Mouse (Mus musculus) ZHBTc4 (cell line): ENCODE results near the gene Gnai2.

Experiments
- DNase-seq: peaks from one replicate; pipeline ENCODE4 v3.0.0-alpha.2; 2011; ENCODE audit warnings: low read depth, low spot score

Gene Gnai2

DNA sequence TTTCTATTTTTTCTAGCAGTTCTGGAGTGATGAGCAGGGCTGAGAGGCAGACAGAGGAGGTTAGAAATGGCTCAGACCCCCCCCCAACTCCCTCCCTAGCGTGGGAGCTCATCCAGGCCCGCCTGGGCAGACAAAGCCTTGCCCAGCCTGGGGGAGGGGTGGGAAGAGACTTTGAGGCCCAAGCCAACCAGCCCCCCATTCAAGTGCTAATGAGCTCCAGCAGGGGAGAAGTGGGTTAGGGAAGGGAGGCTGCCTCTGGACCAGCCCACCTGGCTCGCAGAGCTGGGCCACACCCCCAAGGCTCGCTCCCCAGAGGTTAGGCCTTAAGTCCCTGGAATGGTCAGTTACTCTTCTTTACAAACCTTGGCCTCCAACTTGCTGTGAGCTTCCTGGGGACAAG lies 4.6 kb downstream of the Gnai2 start:
- DNase-seq, result peak; percentile 98

DNA sequence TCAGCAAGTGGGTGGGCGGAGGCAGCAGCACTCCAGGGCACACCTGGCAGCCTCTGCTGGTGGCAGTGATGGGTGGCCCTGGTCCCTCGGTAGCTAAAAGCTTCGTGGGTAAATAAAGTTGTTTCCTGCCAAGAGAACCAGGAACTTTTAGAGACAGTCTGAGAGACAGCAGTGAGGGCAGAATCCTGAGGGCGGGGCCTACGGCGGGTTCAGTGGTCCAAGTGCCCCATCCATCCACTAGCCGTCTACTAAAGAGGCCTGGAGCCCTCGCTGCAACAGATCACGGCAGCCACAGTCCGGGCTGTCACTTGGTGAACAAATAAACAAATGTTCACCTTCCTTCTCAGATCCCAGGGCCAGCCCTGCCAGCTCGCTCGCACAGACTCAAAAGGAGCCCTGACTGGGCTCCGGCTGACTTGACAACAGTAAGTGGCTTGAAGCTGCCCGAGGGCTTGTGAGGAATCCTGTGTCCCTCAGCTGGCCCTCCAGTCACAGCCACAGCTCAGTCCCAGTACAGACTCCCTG lies 5.2 kb downstream of the Gnai2 start:
- peak; percentile 50 for DNase-seq

DNA sequence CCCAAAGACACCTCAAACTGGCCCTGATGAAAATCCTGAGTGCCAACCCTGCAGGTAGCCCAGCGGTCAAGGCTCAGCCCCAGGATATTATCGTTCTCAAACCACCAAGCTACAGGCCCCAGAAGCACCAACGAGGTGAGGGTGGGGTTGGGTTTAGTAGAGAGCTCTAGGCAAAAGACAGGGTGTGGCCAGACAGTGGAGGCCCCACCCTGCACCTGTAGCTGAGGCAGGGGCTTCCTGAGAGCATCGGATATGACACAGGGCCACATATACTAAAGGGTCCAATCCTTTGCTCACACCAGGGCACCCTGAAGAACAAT lies 5.8 kb downstream of the Gnai2 start:
- DNase-seq, result peak; percentile 42

DNA sequence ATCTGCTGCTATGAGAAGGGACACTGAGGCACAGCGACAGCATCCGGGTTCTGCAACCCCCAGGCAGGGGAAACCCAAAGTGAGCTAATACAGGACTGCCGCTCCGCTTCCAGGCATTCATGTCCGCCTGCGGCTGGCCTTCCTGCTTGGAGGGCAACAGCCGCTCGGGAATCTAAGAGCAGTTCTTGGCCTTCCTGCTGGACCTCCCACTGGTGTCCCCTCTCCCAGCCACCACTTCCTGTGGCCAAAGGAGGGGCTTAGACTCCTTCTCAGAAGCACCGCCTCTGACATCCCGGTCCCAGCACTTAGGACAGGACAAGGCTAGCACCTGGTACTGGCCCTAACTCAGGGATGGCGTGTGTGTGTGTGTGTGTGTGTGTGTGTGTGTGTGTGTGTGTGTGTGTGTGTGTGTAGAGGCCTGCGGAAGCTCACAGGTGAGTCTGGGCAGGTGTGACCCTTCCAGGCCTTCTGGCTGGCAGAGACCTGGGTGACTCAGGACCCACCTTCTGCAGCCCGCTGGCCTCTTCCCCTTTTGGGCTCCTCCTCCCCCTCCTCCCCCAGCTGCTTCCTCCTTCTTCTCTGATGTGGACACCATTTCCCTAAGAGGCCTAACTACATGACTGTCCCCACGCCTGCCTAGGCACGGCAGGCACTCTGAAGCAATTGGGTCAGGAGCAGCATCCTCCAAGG lies 6.3 kb downstream of the Gnai2 start:
- no peak for DNase-seq

DNA sequence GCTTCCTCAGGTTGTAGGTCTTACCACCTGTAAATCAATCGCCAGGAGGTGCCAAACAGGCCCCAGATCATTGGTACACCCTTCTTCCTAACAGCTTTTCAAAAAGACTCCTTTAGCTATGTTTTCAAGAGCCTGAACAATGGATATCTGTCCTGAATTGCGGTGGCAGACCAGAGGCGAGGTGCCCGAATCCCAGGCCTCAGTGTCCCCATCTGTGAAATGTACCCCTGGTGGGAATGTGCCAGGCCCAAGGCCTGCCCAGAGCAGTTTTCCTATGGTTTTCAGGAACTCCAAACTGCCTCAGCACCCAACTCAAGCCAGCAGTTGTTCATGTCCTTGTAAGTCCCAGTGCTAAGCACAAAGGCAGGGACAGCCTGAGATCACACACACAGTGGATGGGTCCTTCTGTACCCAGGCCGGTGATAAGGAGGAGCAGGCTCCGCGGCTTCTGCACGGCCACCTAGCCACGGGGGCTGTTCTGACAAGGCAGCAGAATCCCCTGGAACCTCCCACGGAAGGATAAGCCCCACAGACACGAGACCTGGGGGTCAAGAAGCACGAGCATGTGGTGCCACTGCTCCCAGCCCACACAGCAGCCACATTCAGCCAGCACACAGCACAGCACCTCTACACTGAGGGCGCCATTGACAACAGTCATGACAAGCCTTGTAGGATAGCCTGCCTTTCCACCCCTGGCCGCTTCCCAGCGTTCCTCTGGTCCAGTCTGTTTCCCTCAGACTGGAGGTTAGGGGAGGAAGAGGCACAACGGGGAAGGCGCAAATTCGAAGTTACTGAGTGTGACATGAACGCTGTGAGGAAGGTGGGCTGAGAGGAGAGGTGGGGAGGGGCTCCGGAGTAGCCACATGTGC lies 7.5 kb downstream of the Gnai2 start:
- no peak for DNase-seq

DNA sequence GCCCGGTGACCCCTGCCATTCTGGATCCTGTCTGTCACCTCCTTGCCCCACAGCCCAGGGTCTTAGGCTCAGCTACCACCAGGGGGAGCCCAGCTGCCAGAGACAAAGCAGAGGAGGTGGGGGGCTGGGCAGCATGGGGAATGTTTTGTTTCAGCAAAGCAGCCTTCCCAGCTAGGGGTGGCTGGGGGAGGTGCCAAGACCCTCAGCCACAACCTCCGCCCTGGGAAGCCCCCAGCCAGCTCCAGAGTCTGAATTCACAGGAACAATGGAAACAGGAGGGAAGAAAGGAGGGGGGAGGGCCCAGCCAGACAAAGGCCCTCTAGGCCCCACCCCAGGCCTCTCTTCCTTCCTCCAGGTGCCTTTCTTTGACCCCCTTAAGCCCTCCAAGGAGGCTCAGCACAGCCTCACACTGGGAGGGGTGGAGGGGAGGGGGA lies 8.3 kb downstream of the Gnai2 start:
- peak; percentile 98 for DNase-seq

DNA sequence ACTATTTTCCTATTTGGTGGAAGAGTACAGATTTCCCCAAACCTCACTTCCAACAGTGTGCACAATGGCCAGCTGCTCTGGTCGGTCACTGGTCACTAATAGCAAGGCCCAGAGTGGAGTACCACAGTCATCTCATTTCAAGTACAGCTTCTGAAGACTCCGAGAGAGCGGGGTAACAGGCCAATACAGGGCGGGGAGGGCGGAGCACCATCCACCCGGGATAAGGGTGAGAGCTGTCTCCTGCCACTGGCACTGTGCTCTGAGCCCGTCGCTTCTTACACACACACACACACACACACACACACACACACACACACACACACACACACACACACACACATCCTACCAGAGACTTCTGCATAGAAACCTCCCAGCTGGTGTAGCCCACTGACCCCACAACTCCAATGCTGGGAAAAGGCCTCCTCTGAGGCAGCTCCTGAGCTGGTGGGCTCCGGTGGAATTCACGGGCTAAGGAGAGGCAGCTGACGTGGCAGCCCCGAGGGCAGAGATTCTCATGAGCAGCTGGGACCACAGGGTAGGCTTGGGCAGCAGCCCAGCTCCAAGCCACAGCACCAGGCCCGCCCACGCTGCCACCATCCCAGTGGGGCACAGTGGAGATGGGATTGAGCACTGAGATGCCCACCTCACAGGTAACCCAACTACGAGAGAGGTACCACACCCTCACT lies 8.9 kb downstream of the Gnai2 start:
- DNase-seq, result no peak

DNA sequence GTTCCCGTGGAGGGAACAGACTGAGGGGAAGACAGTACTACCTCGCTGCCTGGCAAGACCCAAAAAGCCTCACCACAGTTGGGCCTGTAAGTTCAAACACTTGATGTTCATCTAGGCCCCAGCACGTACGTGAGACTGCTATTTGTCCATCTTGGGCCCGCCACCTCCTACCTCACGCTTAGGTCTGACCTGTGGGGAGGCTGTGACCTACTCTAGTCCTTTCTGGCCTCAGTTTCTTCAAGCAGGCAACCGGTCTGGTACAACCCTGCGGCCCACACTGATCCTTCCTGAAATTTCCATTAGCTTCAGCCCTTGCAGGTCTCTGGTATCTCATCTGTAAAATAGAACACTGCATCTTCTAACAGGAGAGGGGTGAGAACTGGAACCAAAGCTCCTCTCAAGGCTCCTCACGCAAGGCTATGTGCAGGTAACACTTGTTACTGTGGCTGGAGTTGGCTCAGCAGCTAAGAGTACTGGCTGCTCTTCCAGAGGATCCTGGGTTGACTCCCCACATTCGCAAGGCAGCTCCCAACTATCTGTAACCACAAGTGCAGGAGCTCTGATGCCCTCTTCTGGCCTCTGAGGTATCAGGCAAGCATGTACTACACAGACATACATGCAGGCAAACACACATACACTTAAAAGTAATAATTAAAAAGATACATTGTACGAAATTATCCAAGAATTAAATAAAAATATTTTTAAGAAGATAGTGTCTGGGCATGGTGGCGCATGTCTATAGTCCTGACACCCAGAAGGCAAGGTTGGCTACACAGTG lies 9.6 kb downstream of the Gnai2 start:
- DNase-seq, result peak; percentile 64

DNA sequence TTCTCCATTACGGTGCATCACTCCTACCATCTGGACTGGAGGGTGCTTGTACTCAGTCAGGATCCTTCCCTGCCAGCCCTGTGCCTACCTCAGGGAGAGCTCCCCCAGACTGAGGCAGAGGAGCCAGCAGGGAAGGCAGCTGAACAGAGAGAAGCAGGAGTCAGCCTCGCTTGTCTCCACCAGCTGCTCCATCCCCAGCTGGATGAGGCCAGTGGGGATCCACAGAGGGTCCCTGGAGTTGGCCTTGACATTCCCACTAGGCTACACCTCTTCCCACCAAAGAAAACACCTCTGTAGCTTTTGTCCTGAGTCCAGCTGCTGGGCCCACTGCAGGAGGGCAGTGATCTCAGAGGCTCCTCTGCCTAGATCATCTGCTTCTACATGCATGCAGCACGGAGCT lies 10.2 kb downstream of the Gnai2 start:
- DNase-seq, result no peak

DNA sequence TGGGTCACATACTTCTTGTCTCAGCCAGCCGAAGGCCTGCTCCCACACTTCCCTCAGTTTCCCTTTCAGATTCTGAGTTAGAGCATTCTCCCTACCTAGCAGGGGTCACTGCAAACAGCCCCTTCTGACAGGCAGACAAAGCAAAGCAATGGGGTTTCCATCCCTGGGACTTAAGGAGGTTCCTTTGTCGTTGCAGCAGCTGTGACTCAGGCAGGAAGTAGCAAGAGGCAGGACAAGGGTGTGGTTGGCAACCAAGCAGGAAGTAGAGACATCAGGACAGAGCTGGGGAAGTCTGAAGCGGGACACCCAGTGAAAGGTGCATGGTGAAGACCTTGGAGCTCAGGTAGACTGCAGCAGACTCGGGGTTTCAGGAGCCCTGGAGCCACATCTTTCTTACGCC lies 10.6 kb downstream of the Gnai2 start:
- DNase-seq, result no peak

DNA sequence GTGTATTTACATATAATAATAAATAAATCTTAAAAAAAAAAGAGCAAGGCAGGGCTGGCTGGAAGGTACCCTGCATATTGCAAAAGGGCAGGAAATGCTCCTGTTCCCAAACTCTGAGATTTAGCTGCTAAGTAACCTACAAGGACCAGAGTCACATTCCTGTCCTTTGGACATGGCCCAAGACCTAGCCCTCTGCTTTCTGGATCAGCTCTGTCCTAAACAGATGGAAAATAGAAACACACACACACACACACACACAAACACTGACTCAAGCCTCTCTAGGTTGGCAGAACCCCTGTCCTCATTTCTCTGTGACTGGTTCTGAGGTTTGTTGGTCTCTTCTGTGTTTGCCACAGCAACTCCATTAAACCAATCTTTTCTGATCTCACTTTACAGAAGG lies 14.2 kb downstream of the Gnai2 start:
- no peak for DNase-seq

DNA sequence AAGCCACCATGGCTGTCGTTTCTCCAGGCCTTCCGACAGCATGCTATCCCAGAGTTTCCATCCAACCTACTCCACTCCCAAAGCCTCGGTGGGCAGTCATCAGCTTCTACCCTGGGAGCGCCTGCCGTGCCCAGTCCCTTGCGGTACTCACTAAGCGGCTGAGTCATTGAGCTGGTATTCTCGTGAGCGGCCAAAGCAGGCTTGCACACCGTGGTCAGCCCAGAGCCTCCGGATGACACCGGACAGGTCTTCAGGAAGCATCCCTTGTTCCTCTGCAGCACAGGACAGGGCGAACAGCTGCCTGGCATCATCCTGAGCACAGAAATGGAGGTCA lies 15.7 kb downstream of the Gnai2 start:
- no peak for DNase-seq

DNA sequence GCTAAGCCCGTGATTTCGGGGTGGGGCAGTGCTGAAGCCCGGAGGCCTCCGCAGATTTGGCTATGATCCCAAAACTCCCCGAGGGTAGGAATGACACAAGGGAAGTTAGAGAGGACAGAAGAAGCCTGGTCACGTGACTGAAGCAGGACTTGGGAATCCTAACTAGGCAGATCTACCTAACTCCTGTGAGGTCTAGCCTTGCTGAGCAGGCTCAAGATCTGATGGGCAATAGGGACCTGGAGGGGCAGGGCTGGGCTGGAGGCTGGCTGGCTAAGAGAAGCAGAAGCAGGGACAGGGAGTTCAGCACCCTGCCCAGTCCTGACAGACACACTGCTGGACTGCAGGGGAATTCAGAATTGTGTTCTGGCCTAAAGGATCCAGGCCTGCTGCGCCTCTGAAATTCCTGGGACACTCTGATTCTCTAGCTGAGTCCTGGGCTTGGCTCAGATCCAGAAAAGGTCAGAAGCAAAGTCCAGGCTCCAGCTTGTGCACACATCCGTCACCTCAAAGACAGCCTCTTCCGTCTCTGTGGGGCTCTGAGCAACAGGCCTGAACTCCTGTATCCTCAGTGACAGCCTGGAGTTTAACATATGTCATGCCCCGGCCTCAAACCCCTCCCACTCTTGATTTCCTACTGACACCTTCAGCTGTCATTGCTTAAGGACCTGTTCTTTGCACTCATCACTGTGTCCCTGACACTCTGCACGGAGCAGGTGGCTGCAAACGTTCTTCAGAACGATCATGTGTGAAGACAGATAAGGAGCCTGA lies 16.2 kb downstream of the Gnai2 start:
- peak; percentile 54 for DNase-seq

DNA sequence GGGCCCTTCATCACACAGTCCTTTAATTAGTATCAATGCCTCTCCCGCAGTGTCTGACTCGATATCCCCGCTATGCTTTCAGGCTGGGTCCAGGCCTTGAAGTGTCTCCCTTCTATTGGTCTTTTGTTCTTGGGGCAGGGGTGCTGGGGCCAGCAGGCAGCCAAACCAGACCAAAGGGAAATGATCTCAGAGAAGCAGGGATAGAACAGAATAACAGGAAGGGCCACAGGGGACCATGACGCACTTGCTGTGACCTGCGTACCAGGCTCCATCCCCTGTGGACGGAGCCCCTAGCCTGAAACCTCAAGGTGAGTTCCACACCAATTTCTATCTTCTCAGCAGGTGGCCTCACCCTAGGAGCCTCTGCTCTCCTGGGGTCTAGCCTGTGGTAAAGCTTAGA lies 17.1 kb downstream of the Gnai2 start:
- no peak for DNase-seq

DNA sequence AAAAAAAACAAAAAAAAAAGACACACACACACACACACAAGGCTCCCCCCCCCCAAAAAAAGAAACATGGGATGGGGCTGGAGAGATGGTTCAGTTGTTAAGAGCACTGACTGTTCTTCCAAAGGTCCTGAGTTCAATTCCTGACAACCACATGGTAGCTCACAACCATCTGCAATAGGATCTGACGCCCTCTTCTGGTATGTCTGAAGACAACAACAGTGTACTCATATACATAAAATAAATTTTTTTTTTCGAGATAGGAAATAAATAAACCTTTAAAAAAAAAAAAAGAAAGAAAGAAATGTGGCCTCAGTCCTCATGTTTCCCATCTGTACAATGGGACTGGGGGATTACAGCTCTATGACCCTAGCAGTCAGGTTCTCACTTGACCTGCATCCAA lies 17.7 kb downstream of the Gnai2 start:
- DNase-seq, result no peak

DNA sequence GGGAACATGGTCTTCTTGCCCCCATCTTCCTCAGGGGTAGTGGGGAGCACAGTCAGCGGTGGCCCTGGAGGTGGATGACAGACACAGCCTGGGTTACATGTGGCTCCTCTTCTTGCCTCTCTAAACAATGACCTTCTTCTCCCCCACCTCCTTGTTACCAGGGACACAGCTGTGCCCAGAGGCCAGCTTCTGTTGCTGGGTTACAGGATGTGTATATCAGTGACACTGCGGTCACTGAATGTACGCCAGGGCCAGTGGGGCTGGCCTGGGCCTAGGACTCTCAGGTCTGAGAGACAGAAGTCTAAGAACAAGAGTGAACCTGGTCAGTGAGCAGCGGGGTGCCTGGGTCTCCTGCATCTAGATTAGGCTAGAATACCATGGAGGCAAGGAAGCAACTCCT lies 20.1 kb downstream of the Gnai2 start:
- DNase-seq, result no peak

DNA sequence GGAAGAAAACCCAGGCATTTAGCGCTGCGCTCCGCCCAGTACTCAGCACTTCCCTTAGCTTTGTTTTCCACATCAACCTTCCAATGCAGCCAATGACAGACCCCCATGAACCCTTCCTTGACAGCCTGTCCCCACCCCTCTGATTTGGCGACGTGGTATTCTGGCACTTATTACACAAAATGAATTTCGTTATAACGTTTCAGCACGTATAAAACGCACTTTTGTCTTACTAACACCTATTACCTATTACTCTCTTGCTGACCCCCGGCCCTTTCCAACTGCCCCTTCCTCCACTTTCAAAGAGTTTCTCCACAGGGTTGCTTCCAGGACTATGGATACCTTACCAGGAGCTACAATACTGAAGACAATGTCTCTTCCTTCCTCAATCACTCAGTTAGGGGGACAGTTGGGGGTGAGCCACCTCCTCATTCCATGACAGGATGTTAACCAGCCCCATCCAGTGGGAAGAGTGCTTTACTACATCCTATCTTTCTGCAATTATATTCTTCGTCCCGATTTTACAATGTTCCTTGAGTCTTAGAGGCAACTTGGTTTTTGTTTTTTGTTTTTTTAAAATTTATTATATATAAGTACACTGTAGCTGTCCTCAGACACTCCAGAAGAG lies 22.1 kb downstream of the Gnai2 start:
- DNase-seq, result no peak

DNA sequence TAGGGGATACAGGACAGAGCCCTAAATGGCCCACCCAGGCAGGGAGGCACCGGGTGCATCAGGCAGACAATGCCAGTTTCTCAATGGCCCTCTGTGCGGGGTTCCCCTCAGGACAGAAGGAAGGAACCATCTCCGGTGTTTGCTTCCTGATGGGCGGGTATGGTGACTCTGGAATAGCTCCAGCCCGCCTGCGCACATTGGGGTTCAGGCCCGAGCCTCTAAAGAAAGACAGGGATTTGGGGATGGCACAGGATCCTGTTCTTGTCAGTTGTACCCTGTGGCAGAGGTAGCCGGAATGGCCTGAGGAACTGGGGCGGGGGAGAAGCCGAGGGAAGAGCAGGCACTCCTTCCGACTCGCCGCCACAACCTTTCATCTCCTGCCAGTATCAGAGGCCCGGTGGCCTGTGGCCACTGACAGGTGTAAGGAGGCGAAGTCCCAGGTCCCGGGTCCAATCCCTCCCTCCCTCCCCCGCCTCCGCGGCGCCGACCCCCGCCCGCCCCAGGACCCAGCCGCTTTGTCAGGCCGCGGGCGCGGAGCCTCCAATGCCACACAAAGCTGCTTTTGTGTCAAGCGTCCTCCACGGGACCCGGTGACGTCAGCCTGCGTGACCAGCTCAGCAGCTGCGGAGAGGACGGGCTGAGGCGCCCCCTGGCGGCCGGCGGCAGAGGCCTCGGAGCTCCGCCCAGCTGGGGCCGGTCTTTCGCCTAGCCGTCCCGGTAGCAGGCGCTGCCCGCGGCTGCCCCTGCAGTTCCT lies 22.8 kb downstream of the Gnai2 start:
- peak; percentile 98 for DNase-seq

DNA sequence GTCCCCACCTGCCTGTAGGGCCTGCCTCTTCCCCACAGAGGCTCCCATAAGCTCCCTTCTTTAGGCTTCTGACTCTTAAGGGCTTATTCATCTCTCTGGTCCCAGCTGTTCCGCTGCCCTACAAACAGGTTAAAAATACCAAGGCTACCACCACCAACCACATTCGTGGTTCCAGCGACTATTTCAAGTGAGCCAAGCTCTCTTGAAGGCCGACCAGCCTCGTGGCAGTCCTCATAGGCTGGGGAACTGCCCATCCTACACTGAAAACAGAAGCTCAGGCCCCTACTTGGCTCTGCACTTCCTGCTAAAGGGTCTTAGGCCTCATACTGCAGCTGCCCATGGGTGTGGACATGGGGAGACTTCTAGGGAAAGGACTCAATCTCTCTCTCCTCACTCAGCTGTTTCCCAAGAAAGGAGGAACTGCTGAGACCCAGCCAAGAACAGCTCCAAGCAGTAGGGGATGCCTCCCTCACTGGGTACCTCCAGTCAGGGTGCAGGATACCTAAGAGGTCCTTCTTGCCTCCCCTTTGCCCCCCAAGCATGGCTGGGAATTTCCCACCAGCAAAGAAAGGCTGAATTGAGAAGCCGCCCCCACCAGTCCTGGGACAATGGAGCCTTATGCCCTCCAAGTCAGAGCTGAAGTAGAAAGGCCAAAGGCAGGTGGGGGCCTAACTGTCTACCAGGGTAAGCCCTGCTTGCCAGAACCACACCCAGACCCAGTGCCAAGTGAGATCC lies 23.5 kb downstream of the Gnai2 start:
- DNase-seq, result no peak
